Mouse (Mus musculus) lung, postnatal 0 days (tissue): ENCODE measurements at regions not wholly inside any gene's neighbourhood (a gene's known extent, or its start where the extent isn't known, plus 50 kb on each side); places are given as distances from the start of the nearest gene placed in this dataset.

Experiments used
- ATAC-seq: fragments of 200-750 bp; cut with Nextera tagmentation; 2 replicates; pipeline ENCODE4 v1.8.0; 2017; ENCODE audit warnings: moderate library complexity
- DNase-seq: peaks from one replicate; pipeline ENCODE4 v3.0.0-alpha.2; 2016; ENCODE audit warnings: low spot score
- H3K27ac ChIP-seq: fragments of 300-500 bp; sonication (generic); 2 replicates; pipeline ENCODE4 v1.5.1; 2014; ENCODE audit warnings: antibody characterized with exemption, mild to moderate bottlenecking, low read length, mixed read lengths
- H3K27me3 ChIP-seq: fragments of 300-500 bp; sonication (generic); replicated peaks from 2 replicates; pipeline ENCODE4 v1.6.1; 2014; ENCODE audit warnings: low read length, mixed read lengths; ENCODE audit not compliant: insufficient read depth
- H3K36me3 ChIP-seq: fragments of 300-500 bp; sonication (generic); 2 replicates; pipeline ENCODE4 v1.6.1; 2014; ENCODE audit warnings: low read length, mixed read lengths; ENCODE audit not compliant: insufficient read depth
- H3K4me1 ChIP-seq: fragments of 300-500 bp; sonication (generic); 2 replicates; pipeline ENCODE4 v1.6.1; 2014; ENCODE audit warnings: antibody characterized with exemption, low read depth, low read length, mixed read lengths; ENCODE audit not compliant: insufficient read depth
- H3K4me2 ChIP-seq: fragments of 300-500 bp; sonication (generic); replicated peaks from 2 replicates; pipeline ENCODE4 v1.6.1; 2014; ENCODE audit warnings: low read depth, mild to moderate bottlenecking, low read length, moderate library complexity, mixed read lengths
- H3K4me3 ChIP-seq: fragments of 300-500 bp; sonication (generic); 2 replicates; pipeline ENCODE4 v1.5.1; 2014; ENCODE audit warnings: low read depth, low read length
- H3K9ac ChIP-seq: fragments of 300-500 bp; sonication (generic); replicated peaks from 2 replicates; pipeline ENCODE4 v1.6.1; 2014; ENCODE audit warnings: low read depth, mild to moderate bottlenecking
- H3K9me3 ChIP-seq: fragments of 300-500 bp; sonication (generic); 2 replicates; pipeline ENCODE4 v1.6.1; 2016; ENCODE audit warnings: low read length, mixed read lengths
- CTCF ChIP-seq: IDR thresholded peaks from 2 replicates; pipeline ENCODE4 v1.5.1; 2016; ENCODE audit warnings: antibody characterized with exemption, mild to moderate bottlenecking
- EP300 ChIP-seq: IDR thresholded peaks from 2 replicates; pipeline ENCODE4 v1.6.1; 2016; ENCODE audit warnings: antibody characterized with exemption, mild to moderate bottlenecking, control low read depth
- WGBS: fragments of 180-500 bp; shearing (Covaris S2); extraction: QIAGEN DNeasy Blood & Tissue Kit; methylation state at CpG from one replicate; pipeline ENCODE4 v1.1.7; 2014; 5-methylcytosine and 5-hydroxymethylcytosine counted together

- Histone ChIP-seq H3K4me1 (no peaks in the 10 kb centered on the region), H3K9me3 (no peaks in the 10 kb centered on the region), H3K9ac (no peak overlapping the region), H3K27ac (no peak overlapping the region), H3K4me2 (no peak overlapping the region), H3K4me3 (no peak overlapping the region), H3K36me3 (no peaks in the 10 kb centered on the region), H3K27me3 (no peaks in the 10 kb centered on the region)
- 56% methylated on average over 2 of the region's 2 CpGs for WGBS
- no peak for ATAC-seq
- no peak for TF ChIP-seq CTCF
- TF ChIP-seq EP300 = no peak
- no peak for DNase-seq
These were observed 250.0 kb upstream of the Trpc7 start for GRCm38 (mm10) chr13:57145782-57146181.

GRCm38 (mm10) chr13:57142851-57143250, 247.1 kb upstream of the Trpc7 start:
- no peaks in the 10 kb centered on the region for H3K36me3 ChIP-seq
- no peak for DNase-seq
- WGBS = 43% methylated on average over 5 of the region's 5 CpGs
- no peaks in the 10 kb centered on the region for H3K9me3 ChIP-seq
- no peak overlapping the region for H3K4me2 ChIP-seq
- no peaks in the 10 kb centered on the region for H3K27me3 ChIP-seq
- H3K9ac ChIP-seq = no peak overlapping the region
- no peaks in the 10 kb centered on the region for H3K4me1 ChIP-seq
- no peak overlapping the region for H3K4me3 ChIP-seq
- ATAC-seq = no peak
- no peak overlapping the region for H3K27ac ChIP-seq
- TF ChIP-seq CTCF (no peak), EP300 (no peak)

- TF ChIP-seq CTCF (no peak), EP300 (no peak)
- Histone ChIP-seq H3K36me3 (no peaks in the 10 kb centered on the region), H3K4me2 (no peak overlapping the region), H3K4me1 (no peaks in the 10 kb centered on the region), H3K27ac (no peak overlapping the region), H3K27me3 (no peaks in the 10 kb centered on the region), H3K9ac (no peak overlapping the region), H3K9me3 (no peaks in the 10 kb centered on the region), H3K4me3 (no peak overlapping the region)
- 28% methylated on average over 2 of the region's 2 CpGs for WGBS
- DNase-seq = no peak
- ATAC-seq = no peak
These were observed 246.6 kb upstream of the Trpc7 start for GRCm38 (mm10) chr13:57142441-57142840.

- 61% methylated on average over 9 of the region's 9 CpGs for WGBS
These were observed 220.1 kb upstream of the Trpc7 start for GRCm38 (mm10) chr13:57115936-57116335.

GRCm38 (mm10) chr13:57107956-57108355, 212.2 kb upstream of the Trpc7 start:
- DNase-seq (no peak), ATAC-seq (no peak)
- H3K27ac ChIP-seq = no peak overlapping the region
- 12% methylated on average over 12 of the region's 12 CpGs for WGBS
- H3K4me3 ChIP-seq = no peak overlapping the region
- H3K9ac ChIP-seq = no peak overlapping the region
- H3K4me1 ChIP-seq = no peaks in the 10 kb centered on the region
- H3K36me3 ChIP-seq = no peaks in the 10 kb centered on the region
- TF ChIP-seq CTCF (no peak), EP300 (no peak)
- H3K9me3 ChIP-seq = no peaks in the 10 kb centered on the region
- H3K27me3 ChIP-seq = no peaks in the 10 kb centered on the region
- H3K4me2 ChIP-seq = no peak overlapping the region

More at GRCm38 (mm10) chr13:57115936-57116335, 220.1 kb upstream of the Trpc7 start:
- TF ChIP-seq CTCF = no peak
- ATAC-seq (no peak), DNase-seq (no peak)
- H3K4me1 ChIP-seq = no peaks in the 10 kb centered on the region
- no peaks in the 10 kb centered on the region for H3K9me3 ChIP-seq
- H3K4me2 ChIP-seq = no peak overlapping the region
- no peaks in the 10 kb centered on the region for H3K27me3 ChIP-seq
- H3K27ac ChIP-seq = no peak overlapping the region
- no peak overlapping the region for H3K9ac ChIP-seq
- H3K4me3 ChIP-seq = no peak overlapping the region
- no peaks in the 10 kb centered on the region for H3K36me3 ChIP-seq

GRCm38 (mm10) chr13:57099601-57100000, 203.8 kb upstream of the Trpc7 start:
- Histone ChIP-seq H3K27ac (no peak overlapping the region), H3K4me3 (no peak overlapping the region), H3K27me3 (no peaks in the 10 kb centered on the region), H3K4me1 (no peaks in the 10 kb centered on the region), H3K9ac (no peak overlapping the region), H3K9me3 (no peaks in the 10 kb centered on the region), H3K4me2 (no peak overlapping the region), H3K36me3 (no peaks in the 10 kb centered on the region)
- ATAC-seq (no peak), DNase-seq (no peak)
- WGBS = 85% methylated on average over 7 of the region's 7 CpGs
- TF ChIP-seq CTCF (no peak), EP300 (no peak)

- H3K27me3 ChIP-seq = no peaks in the 10 kb centered on the region
- 86% methylated on average over 8 of the region's 8 CpGs for WGBS
- H3K4me1 ChIP-seq = no peaks in the 10 kb centered on the region
- H3K9ac ChIP-seq = no peak overlapping the region
- no peak for DNase-seq
- H3K4me2 ChIP-seq = no peak overlapping the region
- H3K27ac ChIP-seq = no peak overlapping the region
- H3K9me3 ChIP-seq = no peaks in the 10 kb centered on the region
- no peak for ATAC-seq
- H3K36me3 ChIP-seq = no peaks in the 10 kb centered on the region
- H3K4me3 ChIP-seq = no peak overlapping the region
- no peak for TF ChIP-seq CTCF
These were observed 196.1 kb upstream of the Trpc7 start for GRCm38 (mm10) chr13:57091886-57092285.
